Mouse (Mus musculus) C2C12 (cell line): ENCODE measurements around the gene Kpnb1. TPM values are rescaled to one million over a fixed set of nuclear protein-coding genes. Genes with fewer than 3 reads are reported as not detected.

Source experiments
- H3K27me3 ChIP-seq: one replicate; pipeline ENCODE4 v1.6.1; 2011; ENCODE audit not compliant: control insufficient read depth, insufficient read depth, insufficient read length
- H3K36me3 ChIP-seq: one replicate; pipeline ENCODE4 v1.6.1; 2011; ENCODE audit not compliant: control insufficient read depth, insufficient read depth
- H3K4me3 ChIP-seq: one replicate; pipeline ENCODE4 v1.5.1; 2011; ENCODE audit warnings: mild to moderate bottlenecking, control low read depth; ENCODE audit not compliant: poor library complexity, insufficient read depth, severe bottlenecking
- H3K79me2 ChIP-seq: one replicate; pipeline ENCODE4 v1.6.1; 2011; ENCODE audit not compliant: control insufficient read depth, insufficient read depth
- H3K79me3 ChIP-seq: one replicate; pipeline ENCODE4 v1.6.1; 2011; ENCODE audit warnings: low read depth, control low read depth
- H3ac ChIP-seq: one replicate; pipeline ENCODE3; 2011; ENCODE audit warnings: low read depth; ENCODE audit not compliant: control insufficient read depth, insufficient read length
- CEBPB ChIP-seq: IDR thresholded peaks from one replicate; pipeline ENCODE4 v1.6.1; 2011; ENCODE audit warnings: low read depth, mild to moderate bottlenecking, control low read depth, moderate library complexity
- CTCF ChIP-seq: IDR thresholded peaks from one replicate; pipeline ENCODE4 v1.5.1; 2011; ENCODE audit not compliant: control insufficient read depth, insufficient read depth, insufficient read length
- FOSL1 ChIP-seq: IDR thresholded peaks from one replicate; pipeline ENCODE4 v1.8.0; 2011; ENCODE audit warnings: mild to moderate bottlenecking, low read length; ENCODE audit not compliant: poor library complexity, insufficient read depth, severe bottlenecking
- MAX ChIP-seq: IDR thresholded peaks from one replicate; pipeline ENCODE4 v1.6.1; 2011; ENCODE audit warnings: mild to moderate bottlenecking, control low read depth
- MYOD1 ChIP-seq: IDR thresholded peaks from one replicate; pipeline ENCODE4 v1.6.1; 2011; ENCODE audit warnings: low read depth; ENCODE audit not compliant: control insufficient read depth, insufficient read length
- MYOG ChIP-seq: IDR thresholded peaks from one replicate; pipeline ENCODE4 v1.6.1; 2011; ENCODE audit not compliant: control insufficient read depth, insufficient read length; ENCODE audit errors: extremely low read depth
- USF1 ChIP-seq: IDR thresholded peaks from one replicate; pipeline ENCODE4 v1.6.1; 2011; ENCODE audit warnings: low read depth, mild to moderate bottlenecking, control low read depth, moderate library complexity
- polyA plus RNA-seq: library from polyadenylated mRNA; unstranded; fragments of >200 nt; fragmentation: generic; extraction: Trizol; gene quantifications from one replicate; pipeline ENCODE4 v1.2.1, GENCODE M21; 2012; ENCODE audit warnings: missing spikeins

The Kpnb1 gene
- polyA plus RNA-seq, 1 experiment = 180 TPM

- Histone ChIP-seq H3ac (no peak overlapping the region), H3K27me3 (no peaks in the 10 kb centered on the region), H3K79me2 (no peaks in the 10 kb centered on the region), H3K79me3 (no peaks in the 10 kb centered on the region), H3K36me3 (peaks cover 97% of the 10 kb centered on the region), H3K4me3 (no peak overlapping the region)
- TF ChIP-seq USF1 (no peak), CEBPB (no peak), FOSL1 (no peak)
Observed at GRCm38 (mm10) chr11:97223485-97223884, 35.8 kb upstream of the Kpnb1 start.

GRCm38 (mm10) chr11:97221611-97222010 is 33.9 kb upstream of the Kpnb1 start:
- H3K4me3 ChIP-seq = no peak overlapping the region
- H3K36me3 ChIP-seq = peaks cover 98% of the 10 kb centered on the region
- no peaks in the 10 kb centered on the region for H3K79me2 ChIP-seq
- no peaks in the 10 kb centered on the region for H3K79me3 ChIP-seq
- H3ac ChIP-seq = no peak overlapping the region
- H3K27me3 ChIP-seq = no peaks in the 10 kb centered on the region
- TF ChIP-seq MYOG = no peak
- no peak for TF ChIP-seq MAX
- TF ChIP-seq FOSL1 = no peak
- no peak for TF ChIP-seq CTCF
- TF ChIP-seq CEBPB = no peak
- TF ChIP-seq MYOD1 = no peak
- no peak for TF ChIP-seq USF1

- no peak for TF ChIP-seq CEBPB
- TF ChIP-seq MYOG = no peak
- TF ChIP-seq FOSL1 = no peak
- no peak for TF ChIP-seq USF1
- TF ChIP-seq MAX = no peak
- TF ChIP-seq CTCF = no peak
- no peak for TF ChIP-seq MYOD1
- Histone ChIP-seq H3K4me3 (no peak overlapping the region), H3K79me2 (no peaks in the 10 kb centered on the region), H3ac (no peak overlapping the region), H3K27me3 (no peaks in the 10 kb centered on the region), H3K36me3 (peaks cover 97% of the 10 kb centered on the region), H3K79me3 (no peaks in the 10 kb centered on the region)
Observed at GRCm38 (mm10) chr11:97220211-97220610, 32.5 kb upstream of the Kpnb1 start.

GRCm38 (mm10) chr11:97214411-97214810 is 26.7 kb upstream of the Kpnb1 start:
- no peaks in the 10 kb centered on the region for H3K27me3 ChIP-seq
- no peaks in the 10 kb centered on the region for H3K79me3 ChIP-seq
- H3K4me3 ChIP-seq = no peak overlapping the region
- H3K79me2 ChIP-seq = no peaks in the 10 kb centered on the region
- H3ac ChIP-seq = no peak overlapping the region
- TF ChIP-seq USF1 = no peak
- no peak for TF ChIP-seq MYOD1
- no peak for TF ChIP-seq FOSL1
- TF ChIP-seq CTCF = no peak
- TF ChIP-seq MAX = no peak
- no peak for TF ChIP-seq CEBPB
- TF ChIP-seq MYOG = no peak
- peaks cover 99% of the 10 kb centered on the region for H3K36me3 ChIP-seq

GRCm38 (mm10) chr11:97210728-97211400 is 23.2 kb upstream of the Kpnb1 start:
- Histone ChIP-seq H3ac (no peak overlapping the region), H3K79me3 (no peaks in the 10 kb centered on the region), H3K36me3 (peaks cover 94% of the 10 kb centered on the region), H3K4me3 (no peak overlapping the region), H3K27me3 (no peaks in the 10 kb centered on the region), H3K79me2 (no peaks in the 10 kb centered on the region)
- TF ChIP-seq FOSL1 = no peak
- no peak for TF ChIP-seq CEBPB
- TF ChIP-seq MYOG = no peak
- TF ChIP-seq USF1 = no peak

GRCm38 (mm10) chr11:97207011-97207422 is 19.3 kb upstream of the Kpnb1 start:
- TF ChIP-seq FOSL1 (no peak), MYOD1 (peak; percentile 20), MAX (peak; percentile 23), MYOG (no peak), CTCF (no peak), CEBPB (no peak), USF1 (peak; percentile 53)
- Histone ChIP-seq H3K79me2 (no peaks in the 10 kb centered on the region), H3K27me3 (no peaks in the 10 kb centered on the region), H3K79me3 (no peaks in the 10 kb centered on the region), H3ac (peak overlapping the region; percentile 18), H3K4me3 (no peak overlapping the region), H3K36me3 (peaks cover 66% of the 10 kb centered on the region)
